Mouse (Mus musculus): Measurements from ENCODE around the gene Pros1. TPM values are rescaled to one million over a fixed set of nuclear protein-coding genes. Genes with fewer than 3 reads are reported as not detected.

Pros1 gene
- polyA plus RNA-seq, 1 experiment from 2014 or later, result 41.5 TPM

DNA sequence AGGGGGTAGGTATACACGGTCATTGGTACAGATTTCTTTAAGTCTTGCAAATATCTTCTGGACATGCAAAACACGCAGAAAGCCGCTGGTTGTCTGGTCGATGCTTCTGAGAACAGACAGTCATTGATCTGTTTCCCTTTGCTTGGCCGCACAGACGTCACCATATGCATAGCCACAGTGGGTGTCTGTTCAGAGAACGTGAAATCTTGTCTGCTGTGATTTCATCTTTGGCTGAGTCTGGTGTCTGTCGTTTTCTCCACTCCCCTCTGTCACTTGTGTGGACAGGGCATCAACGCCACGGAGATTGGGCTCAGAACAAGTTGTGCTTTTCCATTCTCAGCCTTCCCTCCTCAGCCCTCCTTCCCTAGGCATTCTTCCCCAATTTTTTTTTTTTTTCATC, 87.7 kb downstream of the Pros1 start:
- no peak for TF ChIP-seq CTCF (IDR thresholded peaks at IDR 0.05; ENCODE audit: low read depth)
- H3K4me1 ChIP-seq (replicated peaks; ENCODE audit: insufficient read depth, low read length), result 0 out of 2 replicates have a peak, but pooled peaks cover 5% of the 10 kb centered on the region
- H3K27ac ChIP-seq, result no peak overlapping the region
- H3K9ac ChIP-seq (ENCODE audit: low read depth, low read length), result no peak overlapping the region
- H3K4me3 ChIP-seq (replicated peaks; ENCODE audit: low read depth, low read length), result no peak overlapping the region
- DNase-seq (ENCODE audit: low spot score) (no peak), ATAC-seq (replicated peaks; ENCODE audit: low FRiP score, low read depth) (no peak)
- WGBS, result 80% methylated on average over 10 of the region's 10 CpGs
- no peak overlapping the region for H3K4me2 ChIP-seq (ENCODE audit: low read length)
- H3K36me3 ChIP-seq (ENCODE audit: insufficient read depth, low read length), result no peaks in the 10 kb centered on the region
- no peaks in the 10 kb centered on the region for H3K9me3 ChIP-seq (replicated peaks; ENCODE audit: low read length)
- no peaks in the 10 kb centered on the region for H3K27me3 ChIP-seq (ENCODE audit: insufficient read depth, low read length)

DNA sequence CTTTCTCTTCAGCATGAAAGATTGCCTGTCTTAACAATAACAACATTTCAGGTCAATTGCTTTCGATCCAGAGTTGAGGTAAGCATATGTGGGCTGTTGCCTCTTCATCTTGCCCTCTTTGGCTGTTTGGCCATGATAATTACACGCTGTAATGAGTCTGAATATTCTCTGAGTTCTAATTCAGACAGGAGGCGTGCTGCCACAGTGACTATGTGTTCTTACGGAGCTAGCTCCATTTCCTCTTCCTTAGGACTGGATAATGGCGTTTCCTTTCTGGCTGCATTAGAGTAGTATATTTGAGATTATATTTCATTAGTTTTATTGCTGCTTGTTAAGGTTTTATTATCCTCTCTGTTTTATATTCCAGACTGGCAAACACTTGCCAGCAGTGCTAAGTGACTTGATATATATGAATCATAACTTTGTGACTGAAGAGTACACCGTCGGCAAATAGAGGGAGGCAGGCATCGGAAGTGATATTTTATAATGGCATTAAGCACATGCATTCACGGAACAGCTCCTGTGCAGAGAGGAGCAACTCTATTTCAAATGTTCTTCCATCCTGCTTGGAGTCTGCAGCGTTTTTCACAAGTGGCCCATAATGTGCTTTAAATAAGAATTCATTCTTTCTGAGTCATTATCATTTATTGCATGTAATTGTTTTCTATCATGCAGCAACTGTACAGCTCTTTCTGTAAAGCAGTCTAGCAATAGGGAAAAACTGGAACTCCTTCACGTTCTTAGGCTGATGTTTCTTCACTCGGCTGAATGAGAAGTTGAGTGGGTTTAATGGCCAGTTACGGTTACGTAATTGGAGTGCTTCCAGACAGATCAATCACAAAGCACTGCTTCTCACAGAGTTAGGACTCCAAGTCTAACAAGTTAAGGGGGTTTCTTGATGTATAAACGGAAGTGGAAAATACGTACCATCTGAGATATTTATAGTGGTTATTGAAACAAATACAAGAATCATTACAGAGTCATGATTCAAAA, 88.6 kb downstream of the Pros1 start:
- H3K9me3 ChIP-seq (replicated peaks; ENCODE audit: low read length), result no peaks in the 10 kb centered on the region
- no peaks in the 10 kb centered on the region for H3K36me3 ChIP-seq (ENCODE audit: insufficient read depth, low read length)
- ATAC-seq (replicated peaks; ENCODE audit: low FRiP score, low read depth) (no peak), DNase-seq (ENCODE audit: low spot score) (peak; percentile 33)
- 29% methylated on average over 16 of the region's 16 CpGs for WGBS
- H3K4me1 ChIP-seq (replicated peaks; ENCODE audit: insufficient read depth, low read length), result 0 out of 2 replicates have a peak, but pooled peaks cover 5% of the 10 kb centered on the region
- H3K4me3 ChIP-seq (replicated peaks; ENCODE audit: low read depth, low read length), result no peak overlapping the region
- H3K9ac ChIP-seq (ENCODE audit: low read depth, low read length), result no peak overlapping the region
- no peak; the same call in 1 of the 2 replicates for TF ChIP-seq CTCF (IDR thresholded peaks at IDR 0.05; ENCODE audit: low read depth)
- no peaks in the 10 kb centered on the region for H3K27me3 ChIP-seq (ENCODE audit: insufficient read depth, low read length)
- 0 out of 2 replicates have a peak overlapping the region, but pooled peaks have one; percentile 5 for H3K4me2 ChIP-seq (ENCODE audit: low read length)
- no peak overlapping the region for H3K27ac ChIP-seq

DNA sequence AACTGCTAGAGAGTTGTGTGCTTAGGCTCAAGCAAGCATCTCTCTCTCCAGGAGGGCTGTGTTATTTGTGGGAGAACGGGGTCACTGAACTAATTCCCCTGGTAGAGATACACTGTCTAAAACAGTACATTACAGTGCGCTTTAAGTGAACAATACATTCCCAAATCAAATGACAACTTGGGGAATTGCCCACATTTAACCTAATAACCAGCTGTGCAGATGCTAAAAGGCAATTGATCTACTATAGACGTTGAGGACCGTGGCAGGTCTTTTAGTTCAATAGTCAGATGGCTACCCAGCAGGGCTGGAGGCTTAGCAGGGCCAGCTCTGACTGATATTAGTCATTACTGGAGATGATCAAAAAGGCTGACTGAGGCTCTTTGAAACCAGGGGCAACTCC, 104.4 kb downstream of the Pros1 start:
- Histone ChIP-seq H3K9ac (ENCODE audit: low read depth, low read length) (no peak overlapping the region), H3K27ac (no peak overlapping the region), H3K27me3 (ENCODE audit: insufficient read depth, low read length) (no peaks in the 10 kb centered on the region), H3K4me1 (replicated peaks; ENCODE audit: insufficient read depth, low read length) (no peaks in the 10 kb centered on the region), H3K4me2 (ENCODE audit: low read length) (no peak overlapping the region), H3K9me3 (replicated peaks; ENCODE audit: low read length) (no peaks in the 10 kb centered on the region), H3K4me3 (replicated peaks; ENCODE audit: low read depth, low read length) (no peak overlapping the region), H3K36me3 (ENCODE audit: insufficient read depth, low read length) (no peaks in the 10 kb centered on the region)
- ATAC-seq (replicated peaks; ENCODE audit: low FRiP score, low read depth) (no peak), DNase-seq (ENCODE audit: low spot score) (no peak)
- WGBS, result 66% methylated on average over 4 of the region's 4 CpGs
- no peak for TF ChIP-seq CTCF (IDR thresholded peaks at IDR 0.05; ENCODE audit: low read depth)

DNA sequence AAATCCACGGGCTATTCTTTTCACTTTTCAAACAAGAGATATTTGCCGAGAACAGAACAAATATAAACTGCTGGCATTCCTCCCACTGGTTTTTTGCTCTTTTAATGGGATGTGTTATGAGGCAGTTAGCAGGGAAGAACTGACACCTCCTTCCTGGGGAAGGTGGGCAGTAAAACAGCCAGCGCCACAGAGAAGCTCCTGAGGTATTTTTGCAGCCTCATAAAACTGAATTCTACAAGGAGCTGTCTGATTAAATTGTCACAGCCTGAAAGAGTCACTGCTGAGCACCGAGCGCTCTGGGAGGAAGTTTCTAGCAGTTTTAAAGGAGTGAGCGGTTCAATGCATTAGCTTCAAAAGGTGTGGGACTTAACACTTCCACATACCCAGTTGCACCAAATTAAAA, 110.3 kb downstream of the Pros1 start:
- Histone ChIP-seq H3K27ac (no peak overlapping the region), H3K4me2 (ENCODE audit: low read length) (no peak overlapping the region), H3K27me3 (ENCODE audit: insufficient read depth, low read length) (no peaks in the 10 kb centered on the region), H3K4me1 (replicated peaks; ENCODE audit: insufficient read depth, low read length) (no peaks in the 10 kb centered on the region), H3K9ac (ENCODE audit: low read depth, low read length) (no peak overlapping the region), H3K36me3 (ENCODE audit: insufficient read depth, low read length) (no peaks in the 10 kb centered on the region), H3K4me3 (replicated peaks; ENCODE audit: low read depth, low read length) (no peak overlapping the region), H3K9me3 (replicated peaks; ENCODE audit: low read length) (no peaks in the 10 kb centered on the region)
- whole genome bisulfite sequencing, result 13% methylated on average over 6 of the region's 6 CpGs
- no peak for TF ChIP-seq CTCF (IDR thresholded peaks at IDR 0.05; ENCODE audit: low read depth)
- ATAC-seq (replicated peaks; ENCODE audit: low FRiP score, low read depth) (no peak), DNase-seq (ENCODE audit: low spot score) (peak; percentile 40)

DNA sequence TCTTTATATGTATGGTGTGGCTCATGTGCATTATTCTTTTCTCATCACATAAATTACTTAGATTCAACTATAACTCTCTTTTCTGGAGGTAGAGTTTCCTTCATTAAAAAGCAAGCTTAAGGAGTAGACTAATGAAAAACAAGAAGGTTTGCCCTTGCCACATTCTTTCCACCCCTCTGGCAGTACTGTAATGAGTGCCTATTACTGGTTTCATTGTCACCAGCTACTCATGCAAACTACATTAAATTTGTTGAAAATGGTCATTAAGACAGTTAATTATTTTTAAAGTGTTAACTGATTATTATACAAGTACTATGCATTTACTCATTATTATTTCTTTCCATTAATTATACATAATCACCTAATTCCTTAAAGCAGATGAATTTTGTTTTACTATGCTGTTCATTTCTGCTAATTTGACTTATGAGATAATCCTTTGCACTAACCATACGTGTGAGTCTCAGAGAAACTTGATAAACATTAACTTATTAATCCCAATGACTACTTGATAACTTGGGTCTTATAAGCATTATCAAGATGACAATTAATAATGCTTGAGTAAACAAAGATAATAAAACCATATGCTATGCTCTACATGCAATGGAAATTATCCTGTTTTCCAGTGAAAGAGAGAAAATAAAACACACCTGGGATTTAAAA, 117.7 kb downstream of the Pros1 start:
- no peak for DNase-seq (ENCODE audit: low spot score)
- H3K9ac ChIP-seq (ENCODE audit: low read depth, low read length), result no peak overlapping the region
- H3K36me3 ChIP-seq (ENCODE audit: insufficient read depth, low read length), result no peaks in the 10 kb centered on the region
- 53% methylated on average over 1 of the region's 1 CpGs for WGBS
- H3K27ac ChIP-seq, result no peak overlapping the region
- no peaks in the 10 kb centered on the region for H3K27me3 ChIP-seq (ENCODE audit: insufficient read depth, low read length)
- H3K4me3 ChIP-seq (replicated peaks; ENCODE audit: low read depth, low read length), result no peak overlapping the region
- ATAC-seq (replicated peaks; ENCODE audit: low FRiP score, low read depth), result no peak
- H3K4me1 ChIP-seq (replicated peaks; ENCODE audit: insufficient read depth, low read length), result no peaks in the 10 kb centered on the region
- TF ChIP-seq CTCF (IDR thresholded peaks at IDR 0.05; ENCODE audit: low read depth), result no peak
- no peaks in the 10 kb centered on the region for H3K9me3 ChIP-seq (replicated peaks; ENCODE audit: low read length)
- H3K4me2 ChIP-seq (ENCODE audit: low read length), result no peak overlapping the region

DNA sequence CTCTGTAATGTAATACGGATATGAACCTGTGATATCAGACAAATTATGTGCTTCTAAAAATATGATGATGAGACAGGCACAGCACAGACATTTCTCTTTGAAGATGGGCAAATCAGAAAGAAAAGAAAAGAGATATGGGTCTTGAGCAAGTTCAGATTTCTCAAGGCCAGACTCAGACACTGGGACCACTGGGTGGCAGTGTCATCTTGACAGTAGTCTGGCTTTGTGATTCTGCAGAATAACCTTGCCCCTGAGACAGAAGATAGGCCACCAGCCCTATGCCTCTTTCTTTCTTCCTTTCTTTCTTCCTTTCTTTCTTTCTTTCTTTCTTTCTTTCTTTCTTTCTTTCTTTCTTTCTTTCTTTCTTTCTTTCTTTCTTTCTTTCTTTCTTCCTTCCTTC, 120.8 kb downstream of the Pros1 start:
- H3K36me3 ChIP-seq (ENCODE audit: insufficient read depth, low read length), result no peaks in the 10 kb centered on the region
- H3K4me1 ChIP-seq (replicated peaks; ENCODE audit: insufficient read depth, low read length), result no peaks in the 10 kb centered on the region
- no peaks in the 10 kb centered on the region for H3K27me3 ChIP-seq (ENCODE audit: insufficient read depth, low read length)
- H3K4me3 ChIP-seq (replicated peaks; ENCODE audit: low read depth, low read length), result no peak overlapping the region
- DNase-seq (ENCODE audit: low spot score), result peak; percentile 35
- H3K27ac ChIP-seq, result no peak overlapping the region
- no peak for ATAC-seq (replicated peaks; ENCODE audit: low FRiP score, low read depth)
- no peak overlapping the region for H3K4me2 ChIP-seq (ENCODE audit: low read length)
- peak; percentile 61 for TF ChIP-seq CTCF (IDR thresholded peaks at IDR 0.05; ENCODE audit: low read depth)
- no peaks in the 10 kb centered on the region for H3K9me3 ChIP-seq (replicated peaks; ENCODE audit: low read length)
- no peak overlapping the region for H3K9ac ChIP-seq (ENCODE audit: low read depth, low read length)
- WGBS, result 84% methylated on average over 1 of the region's 1 CpGs

Small RNA genes within 50 kb of the gene (microRNA-seq; reads per million reads assigned to microRNA genes)
- gene Gm25986, result not detected

Other genes starting within 250 kb of the Pros1 start
- 8.2 and 9.2 TPM in 2 replicates for gene Nsun3, start 67.5 kb upstream of the Pros1 start, polyA plus RNA-seq (2015; fragmentation: Nextera tagmentation; extraction: Ambion mirVana)
- 0.16 and 0.23 TPM in 2 replicates for gene Stx19, start 39.6 kb upstream of the Pros1 start, polyA plus RNA-seq (2015; fragmentation: Nextera tagmentation; extraction: Ambion mirVana)
- gene Arl13b, start 7.3 kb upstream of the Pros1 start, polyA plus RNA-seq (2015; fragmentation: Nextera tagmentation; extraction: Ambion mirVana), result 18.9 and 21.3 TPM in 2 replicates

Measured in kidney, postnatal 0 days (tissue).